Mouse (Mus musculus) E14TG2a.4 (cell line): Measurements from ENCODE around the gene Slc26a6.

Source experiments
- CTCF ChIP-seq: conservative IDR thresholded peaks from 2 replicates; pipeline ENCODE4 v1.5.1; 2014; ENCODE audit warnings: low read length
- NANOG ChIP-seq: IDR thresholded peaks from 2 replicates; pipeline ENCODE4 v1.6.1; 2014; ENCODE audit warnings: borderline replicate concordance, low read length, mixed read lengths
- POU5F1 ChIP-seq: IDR thresholded peaks from 2 replicates; pipeline ENCODE4 v1.6.1; 2014; ENCODE audit warnings: low read length, borderline replicate concordance

GRCm38 (mm10) chr9:108912308-108912707, 59.2 kb downstream of the Slc26a6 start:
- no peak for TF ChIP-seq CTCF
- no peak for TF ChIP-seq NANOG
- no peak for TF ChIP-seq POU5F1
